Mouse (Mus musculus): Measurements from ENCODE around the gene Wfdc12. TPM values are rescaled to one million over a fixed set of nuclear protein-coding genes. Genes with fewer than 3 reads are reported as not detected.

The Wfdc12 gene
- polyA plus RNA-seq (2014; fragmentation: Nextera tagmentation; extraction: Ambion mirVana): not detected in 2 replicates

GRCm38 (mm10) chr2:164190576-164190975 is at the start of gene Wfdc12:
Gene Wfdc12 (minus strand): TSS chr2:164190608.
- H3K27ac ChIP-seq (ENCODE audit: low read depth, low read length): no peak within 1 kb of the TSS
- H3K4me2 ChIP-seq (ENCODE audit: low read depth): no peak within 1 kb of the TSS
- no peaks in the 10 kb centered on the region for H3K36me3 ChIP-seq (ENCODE audit: control insufficient read depth, insufficient read depth, low read length)
- H3K4me3 ChIP-seq (ENCODE audit: low read depth, low read length): no peak within 1 kb of the TSS
- ATAC-seq (ENCODE audit: insufficient read depth, low FRiP score, low TSS enrichment) (no peak), DNase-seq (ENCODE audit: low spot score) (no peak)
- no peaks in the 10 kb centered on the region for H3K27me3 ChIP-seq (ENCODE audit: control insufficient read depth, insufficient read depth, low read length)
- H3K9ac ChIP-seq (ENCODE audit: low read length): no peak within 1 kb of the TSS
- no peaks in the 10 kb centered on the region for H3K9me3 ChIP-seq (ENCODE audit: control insufficient read depth, low read length)
- H3K4me1 ChIP-seq (ENCODE audit: control insufficient read depth, insufficient read depth, low read length): no peaks in the 10 kb centered on the region
- 88% methylated on average over 6 of the region's 6 CpGs for WGBS

DNA sequence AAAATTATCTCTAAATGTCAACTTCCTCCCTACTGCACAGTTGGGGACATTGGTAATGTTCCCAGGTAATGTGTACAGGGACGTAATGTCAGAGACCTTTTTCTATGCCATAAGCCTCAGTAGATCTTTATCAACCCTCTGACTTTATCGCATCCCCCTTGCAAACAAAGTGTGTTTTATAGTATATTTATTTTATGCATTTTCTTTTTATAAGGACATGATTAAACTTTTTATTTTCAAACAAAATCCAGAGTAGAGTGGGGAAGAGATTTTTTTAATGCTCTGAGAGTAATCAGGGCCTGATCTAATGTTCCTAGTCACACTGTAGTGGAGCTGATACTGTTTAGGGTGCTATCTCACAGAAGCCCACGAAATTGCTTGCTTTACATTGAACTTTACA is 48.0 kb upstream of the Wfdc12 start, which contains the start of gene Svs2:
TSS of gene Svs2 (minus strand) at position 101 of the 400 bp plus-strand sequence.
- no peak within 1 kb of the TSS for H3K9ac ChIP-seq (ENCODE audit: low read length)
- ATAC-seq (ENCODE audit: insufficient read depth, low FRiP score, low TSS enrichment) (no peak), DNase-seq (ENCODE audit: low spot score) (no peak)
- H3K27ac ChIP-seq (ENCODE audit: low read depth, low read length): no peak within 1 kb of the TSS
- H3K9me3 ChIP-seq (ENCODE audit: control insufficient read depth, low read length): no peaks in the 10 kb centered on the region
- H3K4me2 ChIP-seq (ENCODE audit: low read depth): no peak within 1 kb of the TSS
- H3K36me3 ChIP-seq (ENCODE audit: control insufficient read depth, insufficient read depth, low read length): no peaks in the 10 kb centered on the region
- H3K4me1 ChIP-seq (ENCODE audit: control insufficient read depth, insufficient read depth, low read length): no peaks in the 10 kb centered on the region
- H3K27me3 ChIP-seq (ENCODE audit: control insufficient read depth, insufficient read depth, low read length): no peaks in the 10 kb centered on the region
- WGBS: 87% methylated on average over 3 of the region's 3 CpGs
- no peak within 1 kb of the TSS for H3K4me3 ChIP-seq (ENCODE audit: low read depth, low read length)

GRCm38 (mm10) chr2:164232671-164233070 is 42.3 kb upstream of the Wfdc12 start:
- no peaks in the 10 kb centered on the region for H3K4me1 ChIP-seq (ENCODE audit: control insufficient read depth, insufficient read depth, low read length)
- DNase-seq (ENCODE audit: low spot score): no peak
- no peaks in the 10 kb centered on the region for H3K9me3 ChIP-seq (ENCODE audit: control insufficient read depth, low read length)
- H3K27ac ChIP-seq (ENCODE audit: low read depth, low read length): no peak overlapping the region
- no peaks in the 10 kb centered on the region for H3K36me3 ChIP-seq (ENCODE audit: control insufficient read depth, insufficient read depth, low read length)
- no peaks in the 10 kb centered on the region for H3K27me3 ChIP-seq (ENCODE audit: control insufficient read depth, insufficient read depth, low read length)
- no peak for ATAC-seq (ENCODE audit: insufficient read depth, low FRiP score, low TSS enrichment)
- no peak overlapping the region for H3K4me2 ChIP-seq (ENCODE audit: low read depth)
- no peak overlapping the region for H3K9ac ChIP-seq (ENCODE audit: low read length)
- 93% methylated on average over 8 of the region's 8 CpGs for WGBS
- no peak overlapping the region for H3K4me3 ChIP-seq (ENCODE audit: low read depth, low read length)

- no peak for ATAC-seq (ENCODE audit: insufficient read depth, low FRiP score, low TSS enrichment)
- Histone ChIP-seq H3K27ac (ENCODE audit: low read depth, low read length) (no peak overlapping the region), H3K4me1 (ENCODE audit: control insufficient read depth, insufficient read depth, low read length) (no peaks in the 10 kb centered on the region), H3K4me3 (ENCODE audit: low read depth, low read length) (no peak overlapping the region), H3K9ac (ENCODE audit: low read length) (no peak overlapping the region), H3K27me3 (ENCODE audit: control insufficient read depth, insufficient read depth, low read length) (no peaks in the 10 kb centered on the region), H3K9me3 (ENCODE audit: control insufficient read depth, low read length) (no peaks in the 10 kb centered on the region), H3K36me3 (ENCODE audit: control insufficient read depth, insufficient read depth, low read length) (no peaks in the 10 kb centered on the region), H3K4me2 (ENCODE audit: low read depth) (no peak overlapping the region)
- no peak for DNase-seq (ENCODE audit: low spot score)
- 88% methylated on average over 8 of the region's 8 CpGs for WGBS
Measured at GRCm38 (mm10) chr2:164228361-164229070, 38.1 kb upstream of the Wfdc12 start.

GRCm38 (mm10) chr2:164221522-164221921 is 31.1 kb upstream of the Wfdc12 start, which contains the start of gene Wfdc15b:
Gene Wfdc15b (minus strand): TSS chr2:164221660.
- no peaks in the 10 kb centered on the region for H3K27me3 ChIP-seq (ENCODE audit: control insufficient read depth, insufficient read depth, low read length)
- H3K4me1 ChIP-seq (ENCODE audit: control insufficient read depth, insufficient read depth, low read length): no peaks in the 10 kb centered on the region
- DNase-seq (ENCODE audit: low spot score): no peak
- no peak within 1 kb of the TSS for H3K4me2 ChIP-seq (ENCODE audit: low read depth)
- WGBS: 82% methylated on average over 11 of the region's 11 CpGs
- no peak within 1 kb of the TSS for H3K9ac ChIP-seq (ENCODE audit: low read length)
- H3K4me3 ChIP-seq (ENCODE audit: low read depth, low read length): no peak within 1 kb of the TSS
- ATAC-seq (ENCODE audit: insufficient read depth, low FRiP score, low TSS enrichment): no peak
- no peaks in the 10 kb centered on the region for H3K9me3 ChIP-seq (ENCODE audit: control insufficient read depth, low read length)
- no peak within 1 kb of the TSS for H3K27ac ChIP-seq (ENCODE audit: low read depth, low read length)
- no peaks in the 10 kb centered on the region for H3K36me3 ChIP-seq (ENCODE audit: control insufficient read depth, insufficient read depth, low read length)

DNA sequence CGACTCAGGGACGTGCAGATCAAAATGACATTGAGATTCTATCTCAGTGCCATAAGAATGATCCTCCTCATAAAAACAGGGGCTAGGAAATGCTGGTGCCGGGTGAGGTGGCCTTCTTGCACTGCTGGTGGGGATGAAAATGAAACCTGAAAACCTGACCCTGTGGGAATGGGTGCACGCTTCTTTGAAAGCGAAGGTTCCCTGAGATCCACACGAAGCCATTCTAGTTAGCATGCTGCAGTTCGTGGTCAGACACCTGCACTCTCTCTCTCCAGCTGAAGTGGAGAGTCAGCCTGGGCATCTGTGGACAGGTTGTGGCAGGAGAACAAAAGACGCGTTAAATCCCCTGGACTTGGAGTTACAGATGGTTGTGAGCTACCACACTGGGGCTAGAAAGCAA is 28.9 kb upstream of the Wfdc12 start:
- no peak for ATAC-seq (ENCODE audit: insufficient read depth, low FRiP score, low TSS enrichment)
- WGBS: 85% methylated on average over 9 of the region's 9 CpGs

DNA sequence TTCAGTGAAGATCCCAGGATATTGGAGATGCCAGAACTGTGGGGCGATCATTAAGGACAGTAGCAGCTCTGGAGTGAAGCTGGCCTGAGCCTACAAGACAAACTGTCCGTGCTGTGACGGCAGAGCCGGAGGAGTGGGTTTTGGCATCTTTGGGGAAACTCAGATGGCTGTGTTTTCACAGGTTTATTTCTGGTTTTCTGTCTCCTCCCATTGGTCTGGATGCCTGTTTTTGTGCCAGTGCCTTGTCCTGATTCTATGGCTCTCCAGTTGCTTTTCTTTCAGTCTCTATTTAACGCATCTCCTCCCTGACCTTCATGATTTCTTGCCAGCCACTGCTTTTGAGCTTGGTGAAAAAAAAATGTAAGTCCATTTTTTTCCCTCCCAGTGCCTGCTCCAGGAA is 22.3 kb upstream of the Wfdc12 start:
- WGBS: 85% methylated on average over 5 of the region's 5 CpGs

More for the DNA sequence above, 28.9 kb upstream of the Wfdc12 start:
- no peaks in the 10 kb centered on the region for H3K36me3 ChIP-seq (ENCODE audit: control insufficient read depth, insufficient read depth, low read length)
- H3K4me1 ChIP-seq (ENCODE audit: control insufficient read depth, insufficient read depth, low read length): no peaks in the 10 kb centered on the region
- no peaks in the 10 kb centered on the region for H3K9me3 ChIP-seq (ENCODE audit: control insufficient read depth, low read length)
- H3K4me2 ChIP-seq (ENCODE audit: low read depth): no peak overlapping the region
- H3K27me3 ChIP-seq (ENCODE audit: control insufficient read depth, insufficient read depth, low read length): no peaks in the 10 kb centered on the region
- H3K27ac ChIP-seq (ENCODE audit: low read depth, low read length): no peak overlapping the region
- no peak overlapping the region for H3K4me3 ChIP-seq (ENCODE audit: low read depth, low read length)
- no peak for DNase-seq (ENCODE audit: low spot score)
- H3K9ac ChIP-seq (ENCODE audit: low read length): no peak overlapping the region

DNA sequence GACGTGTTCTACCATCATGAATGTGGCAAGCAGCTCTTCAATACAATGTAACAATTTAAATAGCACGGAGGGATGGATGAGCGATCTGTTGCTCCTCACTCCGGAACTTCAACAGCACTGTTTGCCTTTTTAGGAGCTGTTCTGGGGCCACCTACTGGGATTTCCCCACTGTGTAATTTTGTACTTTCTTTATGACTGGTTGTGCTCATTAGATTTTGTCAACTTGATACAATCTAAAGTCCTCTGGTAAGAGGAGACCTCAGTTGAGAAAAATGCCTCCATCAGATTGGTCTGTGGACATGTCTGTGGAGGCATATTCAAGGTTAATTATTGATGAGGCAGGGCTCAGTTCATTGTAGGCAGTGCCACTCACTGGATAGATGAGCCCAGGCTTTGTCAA is 20.5 kb upstream of the Wfdc12 start:
- 91% methylated on average over 4 of the region's 4 CpGs for WGBS
- H3K27ac ChIP-seq (ENCODE audit: low read depth, low read length): no peak overlapping the region
- no peak for ATAC-seq (ENCODE audit: insufficient read depth, low FRiP score, low TSS enrichment)

More for the DNA sequence above, 22.3 kb upstream of the Wfdc12 start:
- H3K27me3 ChIP-seq (ENCODE audit: control insufficient read depth, insufficient read depth, low read length): no peaks in the 10 kb centered on the region
- no peak overlapping the region for H3K4me2 ChIP-seq (ENCODE audit: low read depth)
- ATAC-seq (ENCODE audit: insufficient read depth, low FRiP score, low TSS enrichment) (no peak), DNase-seq (ENCODE audit: low spot score) (no peak)
- no peak overlapping the region for H3K4me3 ChIP-seq (ENCODE audit: low read depth, low read length)
- no peaks in the 10 kb centered on the region for H3K36me3 ChIP-seq (ENCODE audit: control insufficient read depth, insufficient read depth, low read length)
- no peaks in the 10 kb centered on the region for H3K4me1 ChIP-seq (ENCODE audit: control insufficient read depth, insufficient read depth, low read length)
- no peaks in the 10 kb centered on the region for H3K9me3 ChIP-seq (ENCODE audit: control insufficient read depth, low read length)
- no peak overlapping the region for H3K27ac ChIP-seq (ENCODE audit: low read depth, low read length)
- H3K9ac ChIP-seq (ENCODE audit: low read length): no peak overlapping the region

GRCm38 (mm10) chr2:164206676-164207075 is 16.3 kb upstream of the Wfdc12 start:
- no peak for ATAC-seq (ENCODE audit: insufficient read depth, low FRiP score, low TSS enrichment)
- WGBS: 81% methylated on average over 4 of the region's 4 CpGs
- Histone ChIP-seq H3K27me3 (ENCODE audit: control insufficient read depth, insufficient read depth, low read length) (no peaks in the 10 kb centered on the region), H3K4me3 (ENCODE audit: low read depth, low read length) (no peak overlapping the region), H3K9me3 (ENCODE audit: control insufficient read depth, low read length) (no peaks in the 10 kb centered on the region), H3K36me3 (ENCODE audit: control insufficient read depth, insufficient read depth, low read length) (no peaks in the 10 kb centered on the region), H3K9ac (ENCODE audit: low read length) (no peak overlapping the region), H3K27ac (ENCODE audit: low read depth, low read length) (no peak overlapping the region), H3K4me2 (ENCODE audit: low read depth) (no peak overlapping the region), H3K4me1 (ENCODE audit: control insufficient read depth, insufficient read depth, low read length) (no peaks in the 10 kb centered on the region)
- no peak for DNase-seq (ENCODE audit: low spot score)

More for the DNA sequence above, 20.5 kb upstream of the Wfdc12 start:
- no peak for DNase-seq (ENCODE audit: low spot score)
- Histone ChIP-seq H3K9ac (ENCODE audit: low read length) (no peak overlapping the region), H3K36me3 (ENCODE audit: control insufficient read depth, insufficient read depth, low read length) (no peaks in the 10 kb centered on the region), H3K27me3 (ENCODE audit: control insufficient read depth, insufficient read depth, low read length) (no peaks in the 10 kb centered on the region), H3K4me2 (ENCODE audit: low read depth) (no peak overlapping the region), H3K4me3 (ENCODE audit: low read depth, low read length) (no peak overlapping the region), H3K4me1 (ENCODE audit: control insufficient read depth, insufficient read depth, low read length) (no peaks in the 10 kb centered on the region), H3K9me3 (ENCODE audit: control insufficient read depth, low read length) (no peaks in the 10 kb centered on the region)
